Mouse (Mus musculus) naive thymus-derived CD4-positive, alpha-beta T cell, adult 2 months (primary cell): ENCODE measurements around the gene Nanog.
"Not testable (repeated sequence)": the region's sequence is repeated elsewhere in the genome, so short reads cannot be mapped to it uniquely, and the experiment has no call there.

Experiments used
- DNase-seq: peaks from one replicate; pipeline ENCODE4 v3.0.0-alpha.2; 2011; ENCODE audit warnings: low read depth

Gene Nanog

GRCm38 (mm10) chr6:122707036-122707800 is at the start of gene Nanog:
Nanog (plus strand) TSS chr6:122707489.
- DNase-seq = no peak

GRCm38 (mm10) chr6:122657630-122658029 is 49.7 kb upstream of the Nanog start:
- DNase-seq = no peak

- peak; percentile 18 for DNase-seq
These were observed 47.7 kb upstream of the Nanog start for GRCm38 (mm10) chr6:122659567-122659966.

GRCm38 (mm10) chr6:122660601-122661379 is 46.5 kb upstream of the Nanog start:
- peak; percentile 68 for DNase-seq

GRCm38 (mm10) chr6:122662551-122663264 is 44.6 kb upstream of the Nanog start:
- no peak for DNase-seq

- no peak for DNase-seq
These were observed 43.6 kb upstream of the Nanog start for GRCm38 (mm10) chr6:122663596-122664206.

GRCm38 (mm10) chr6:122665866-122666265 is 41.4 kb upstream of the Nanog start:
- DNase-seq = no peak

GRCm38 (mm10) chr6:122667715-122668114 is 39.6 kb upstream of the Nanog start:
- no peak for DNase-seq

GRCm38 (mm10) chr6:122668823-122669222 is 38.5 kb upstream of the Nanog start:
- no peak for DNase-seq

GRCm38 (mm10) chr6:122669406-122670200 is 37.7 kb upstream of the Nanog start:
- DNase-seq = peak; percentile 94

GRCm38 (mm10) chr6:122670201-122670551 is 37.1 kb upstream of the Nanog start:
- no peak for DNase-seq

GRCm38 (mm10) chr6:122670841-122671240 is 36.4 kb upstream of the Nanog start:
- DNase-seq = no peak

GRCm38 (mm10) chr6:122672746-122673145 is 34.5 kb upstream of the Nanog start:
- no peak for DNase-seq

- no peak for DNase-seq
These were observed 24.6 kb upstream of the Nanog start for GRCm38 (mm10) chr6:122682646-122683045.

- no peak for DNase-seq
These were observed 20.6 kb upstream of the Nanog start for GRCm38 (mm10) chr6:122686709-122687108.

- no peak for DNase-seq
These were observed 17.8 kb upstream of the Nanog start for GRCm38 (mm10) chr6:122689411-122690055.

GRCm38 (mm10) chr6:122690082-122690481 is 17.2 kb upstream of the Nanog start:
- DNase-seq = no peak

- no peak for DNase-seq
These were observed 11.9 kb upstream of the Nanog start for GRCm38 (mm10) chr6:122695398-122695797.

- DNase-seq = not testable (repeated sequence)
These were observed 7.7 kb upstream of the Nanog start for GRCm38 (mm10) chr6:122699628-122700027.

GRCm38 (mm10) chr6:122701816-122702215 is 5.5 kb upstream of the Nanog start:
- DNase-seq = no peak
